Mouse (Mus musculus) lung, embryonic 15.5 days (tissue): ENCODE data around the gene Siva1. TPM values are rescaled to one million over a fixed set of nuclear protein-coding genes. Genes with fewer than 3 reads are reported as not detected.

Source experiments
- ATAC-seq: fragments of 200-750 bp; cut with Nextera tagmentation; 2 replicates; pipeline ENCODE4 v1.8.0; 2017; ENCODE audit warnings: moderate number of reproducible peaks, borderline replicate concordance; ENCODE audit not compliant: low FRiP score, low TSS enrichment; ENCODE audit errors: extremely low read depth
- H3K27ac ChIP-seq: fragments of 300-500 bp; sonication (generic); 2 replicates; pipeline ENCODE4 v1.5.1; 2015; ENCODE audit warnings: moderate library complexity, mild to moderate bottlenecking, inconsistent platforms
- H3K27me3 ChIP-seq: fragments of 300-500 bp; sonication (generic); 2 replicates; pipeline ENCODE4 v1.6.1; 2015; ENCODE audit warnings: inconsistent platforms
- H3K36me3 ChIP-seq: fragments of 300-500 bp; sonication (generic); 2 replicates; pipeline ENCODE4 v1.6.1; 2015; ENCODE audit warnings: inconsistent platforms
- H3K4me1 ChIP-seq: fragments of 300-500 bp; sonication (generic); 2 replicates; pipeline ENCODE4 v1.6.1; 2015; ENCODE audit warnings: inconsistent platforms
- H3K4me2 ChIP-seq: fragments of 300-500 bp; sonication (generic); 2 replicates; pipeline ENCODE4 v1.6.1; 2015; ENCODE audit warnings: inconsistent platforms, mild to moderate bottlenecking, moderate library complexity
- H3K4me3 ChIP-seq: fragments of 300-500 bp; sonication (generic); 2 replicates; pipeline ENCODE4 v1.5.1; 2015; ENCODE audit warnings: mild to moderate bottlenecking, inconsistent platforms
- H3K9ac ChIP-seq: fragments of 300-500 bp; sonication (generic); 2 replicates; pipeline ENCODE4 v1.6.1; 2015; ENCODE audit warnings: inconsistent platforms
- H3K9me3 ChIP-seq: fragments of 300-500 bp; sonication (generic); 2 replicates; pipeline ENCODE4 v1.6.1; 2016; ENCODE audit warnings: inconsistent platforms
- WGBS: fragments of 180-500 bp; shearing (Covaris S2); methylation state at CpG from one replicate; pipeline ENCODE4 v1.1.7; 2015; 5-methylcytosine and 5-hydroxymethylcytosine counted together
- polyA plus RNA-seq: library from polyadenylated mRNA; unstranded; fragments of >200 nt; fragmentation: Nextera tagmentation; extraction: Ambion mirVana; gene quantifications from 2 replicates; pipeline ENCODE4 v1.2.1, GENCODE M21; 2015

The Siva1 gene
- polyA plus RNA-seq, 1 experiment from 2014 or later, result 232 TPM

DNA sequence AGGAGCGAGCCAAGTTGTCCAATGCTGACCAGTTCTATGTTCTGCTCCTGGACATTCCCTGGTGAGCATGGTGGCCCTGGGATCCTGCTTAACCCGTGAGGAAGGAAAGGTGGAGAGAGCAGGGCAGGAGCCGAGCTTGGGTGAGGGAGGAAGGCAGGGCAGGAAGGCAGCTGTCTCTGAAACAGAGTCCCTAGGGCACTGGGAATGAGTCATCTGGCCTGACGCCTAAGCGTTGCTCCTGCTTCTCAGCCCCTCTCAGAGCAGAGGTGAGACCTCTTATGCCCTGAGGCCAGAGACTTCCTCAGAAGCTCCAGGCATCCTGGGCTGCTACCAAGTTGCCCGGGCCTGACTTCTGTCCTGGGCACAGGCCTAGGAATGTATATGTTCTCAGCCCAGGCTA, 37.5 kb upstream of the Siva1 start:
- WGBS, result 78% methylated on average over 6 of the region's 6 CpGs

DNA sequence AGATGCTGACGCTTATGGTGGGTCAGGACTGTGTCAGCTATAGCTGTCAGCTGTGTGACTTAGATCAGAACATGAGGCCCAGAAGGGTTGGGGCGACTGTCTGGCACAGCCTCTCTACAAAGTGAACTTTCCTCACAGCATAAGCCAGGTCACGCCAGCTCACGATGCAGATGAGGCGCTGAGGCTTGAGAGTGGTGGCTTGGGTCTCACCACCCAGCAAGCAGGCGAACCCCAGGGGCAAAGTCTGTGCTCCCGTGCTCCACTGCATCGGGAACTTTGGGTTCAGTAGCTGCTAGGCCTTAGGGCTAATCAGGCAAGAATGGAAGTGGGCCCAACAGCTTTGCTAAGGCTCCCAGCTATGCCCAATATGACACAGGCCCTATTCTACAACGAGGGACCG, 35.4 kb upstream of the Siva1 start:
- H3K4me2 ChIP-seq, result no peak overlapping the region
- H3K4me3 ChIP-seq, result no peak overlapping the region
- H3K27me3 ChIP-seq, result no peaks in the 10 kb centered on the region
- no peaks in the 10 kb centered on the region for H3K9me3 ChIP-seq
- peaks cover 4% of the 10 kb centered on the region; the same call in 1 of the 2 replicates for H3K4me1 ChIP-seq
- 84% methylated on average over 10 of the region's 10 CpGs for WGBS
- H3K27ac ChIP-seq, result no peak overlapping the region
- H3K36me3 ChIP-seq, result no peaks in the 10 kb centered on the region
- no peak overlapping the region for H3K9ac ChIP-seq
- ATAC-seq, result no peak

More for the DNA sequence above, 37.5 kb upstream of the Siva1 start:
- ATAC-seq, result no peak
- Histone ChIP-seq H3K27me3 (no peaks in the 10 kb centered on the region), H3K27ac (no peak overlapping the region), H3K36me3 (no peaks in the 10 kb centered on the region; the same call in 1 of the 2 replicates), H3K4me3 (no peak overlapping the region), H3K4me1 (peaks cover 4% of the 10 kb centered on the region; the same call in 1 of the 2 replicates), H3K4me2 (no peak overlapping the region), H3K9ac (no peak overlapping the region), H3K9me3 (no peaks in the 10 kb centered on the region)

DNA sequence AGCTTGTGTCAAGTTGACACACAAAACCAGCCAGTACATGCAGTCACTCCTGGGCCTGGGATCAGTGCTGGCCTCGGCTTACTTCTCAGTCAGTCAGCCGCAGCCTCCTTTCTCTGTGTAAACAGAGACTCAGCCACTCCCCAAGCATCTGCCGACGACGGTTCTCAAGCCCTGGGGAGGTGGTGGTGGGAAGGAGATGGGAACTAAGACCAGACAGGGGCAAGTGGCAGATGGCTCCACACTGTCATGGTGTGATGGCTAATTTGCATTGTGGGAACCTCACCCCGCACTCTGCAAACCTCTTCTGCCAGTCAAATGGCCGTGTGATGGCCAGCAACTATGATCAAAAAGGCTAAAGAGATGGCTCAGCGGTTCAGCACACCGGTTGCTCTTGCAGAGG, 27.8 kb upstream of the Siva1 start:
- Histone ChIP-seq H3K4me2 (no peak overlapping the region), H3K4me1 (peaks cover 33% of the 10 kb centered on the region), H3K9ac (no peak overlapping the region), H3K27ac (no peak overlapping the region), H3K36me3 (no peaks in the 10 kb centered on the region), H3K9me3 (no peaks in the 10 kb centered on the region), H3K4me3 (no peak overlapping the region), H3K27me3 (peaks cover 33% of the 10 kb centered on the region)
- 40% methylated on average over 9 of the region's 9 CpGs for WGBS
- no peak for ATAC-seq

DNA sequence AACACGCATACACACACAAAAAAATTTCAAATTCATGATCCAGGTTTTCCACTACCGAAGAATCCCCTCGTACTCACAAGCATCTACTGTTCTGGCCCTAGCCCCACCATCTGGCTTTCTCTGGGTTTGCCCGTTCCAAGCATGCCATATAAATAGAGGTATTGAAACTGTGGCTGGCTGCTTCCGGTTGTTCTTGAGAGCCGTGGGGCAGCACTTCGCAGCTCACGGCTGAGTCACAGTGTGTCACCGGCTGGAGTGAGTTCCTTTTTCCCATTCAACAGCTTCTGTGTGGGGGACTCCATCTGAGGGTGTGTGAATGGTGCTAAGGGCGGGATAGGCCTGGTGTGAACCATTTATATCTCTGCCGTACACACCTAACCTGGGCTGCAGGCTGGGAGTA, 27.3 kb upstream of the Siva1 start:
- ATAC-seq, result no peak
- Histone ChIP-seq H3K36me3 (no peaks in the 10 kb centered on the region), H3K4me3 (no peak overlapping the region), H3K9ac (no peak overlapping the region), H3K27me3 (peaks cover 37% of the 10 kb centered on the region), H3K4me2 (no peak overlapping the region), H3K4me1 (peaks cover 33% of the 10 kb centered on the region), H3K27ac (no peak overlapping the region), H3K9me3 (no peaks in the 10 kb centered on the region)
- 78% methylated on average over 11 of the region's 11 CpGs for WGBS

DNA sequence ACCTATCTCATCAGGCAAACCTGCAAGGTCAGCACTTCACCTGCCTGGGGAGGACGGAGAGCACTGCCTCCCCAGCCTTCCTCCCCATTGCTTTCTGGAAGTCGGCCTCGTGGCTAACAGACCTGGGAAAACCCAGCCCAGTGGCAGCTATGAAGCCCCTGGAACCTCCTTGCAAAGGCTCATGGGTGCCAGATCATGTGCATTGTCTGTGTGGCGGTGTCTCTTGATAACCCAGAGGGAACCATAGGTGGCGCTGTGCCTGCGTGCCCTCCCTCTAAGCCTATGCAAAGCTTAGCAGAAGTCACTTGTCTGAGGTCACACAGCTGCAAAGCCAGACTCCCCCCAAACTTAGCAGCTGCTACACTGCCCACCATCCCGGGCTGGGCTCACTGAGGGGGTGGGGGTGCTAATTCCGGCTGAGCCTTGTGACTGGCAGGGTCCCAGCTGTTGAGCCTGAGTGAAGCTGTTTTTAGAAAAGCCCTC, 26.5 kb upstream of the Siva1 start:
- 14% methylated on average over 8 of the region's 8 CpGs for WGBS
- Histone ChIP-seq H3K4me3 (no peak overlapping the region), H3K27ac (no peak overlapping the region), H3K27me3 (peaks cover 39% of the 10 kb centered on the region), H3K36me3 (no peaks in the 10 kb centered on the region), H3K4me2 (no peak overlapping the region), H3K9ac (no peak overlapping the region), H3K4me1 (peaks cover 33% of the 10 kb centered on the region), H3K9me3 (no peaks in the 10 kb centered on the region)
- ATAC-seq, result peak; percentile 69

DNA sequence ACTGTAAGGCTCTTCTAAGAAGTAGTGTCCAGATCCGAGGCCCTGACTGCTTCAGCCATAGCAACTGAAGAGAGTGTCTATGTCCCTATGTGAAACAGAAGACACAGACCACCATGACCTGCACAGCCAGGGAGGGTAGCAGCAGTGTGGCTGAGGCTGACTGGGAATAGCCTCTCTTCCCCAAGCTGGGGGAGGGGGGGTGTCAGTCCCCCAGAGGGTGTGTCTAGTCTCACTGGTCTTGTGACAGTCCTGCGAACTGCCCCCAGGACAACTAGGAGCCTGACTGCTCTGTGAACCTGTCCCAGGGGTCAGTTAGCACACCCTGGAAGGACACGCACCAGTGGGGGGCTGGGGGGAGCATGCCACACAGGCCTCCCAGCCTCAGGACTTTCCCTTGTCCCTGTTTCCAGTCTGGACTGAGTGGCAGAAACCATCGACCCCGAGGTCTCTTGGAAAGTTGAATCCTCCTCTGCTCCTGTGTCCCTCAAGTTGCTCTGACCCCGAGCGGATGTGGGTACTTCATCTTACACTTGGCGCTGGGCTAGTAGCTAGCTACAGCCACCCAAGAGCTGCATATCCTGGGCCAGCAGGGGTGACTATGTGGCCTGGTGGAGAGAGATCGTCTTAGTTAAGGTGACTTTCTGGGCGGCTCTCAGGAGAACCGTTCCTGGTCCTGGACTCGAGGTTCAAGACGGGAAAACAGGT, 25.3 kb upstream of the Siva1 start:
- ATAC-seq, result no peak; the same call in 1 of the 2 replicates
- H3K4me1 ChIP-seq, result peaks cover 33% of the 10 kb centered on the region
- H3K9ac ChIP-seq, result peak overlapping the region; percentile 55
- H3K4me3 ChIP-seq, result peak overlapping the region; percentile 45
- no peaks in the 10 kb centered on the region for H3K9me3 ChIP-seq
- 0 out of 2 replicates have a peak overlapping the region, but pooled peaks have one; percentile 7 for H3K27ac ChIP-seq
- H3K36me3 ChIP-seq, result no peaks in the 10 kb centered on the region
- WGBS, result 24% methylated on average over 13 of the region's 13 CpGs
- peaks cover 43% of the 10 kb centered on the region for H3K27me3 ChIP-seq
- peak overlapping the region; percentile 96 for H3K4me2 ChIP-seq

DNA sequence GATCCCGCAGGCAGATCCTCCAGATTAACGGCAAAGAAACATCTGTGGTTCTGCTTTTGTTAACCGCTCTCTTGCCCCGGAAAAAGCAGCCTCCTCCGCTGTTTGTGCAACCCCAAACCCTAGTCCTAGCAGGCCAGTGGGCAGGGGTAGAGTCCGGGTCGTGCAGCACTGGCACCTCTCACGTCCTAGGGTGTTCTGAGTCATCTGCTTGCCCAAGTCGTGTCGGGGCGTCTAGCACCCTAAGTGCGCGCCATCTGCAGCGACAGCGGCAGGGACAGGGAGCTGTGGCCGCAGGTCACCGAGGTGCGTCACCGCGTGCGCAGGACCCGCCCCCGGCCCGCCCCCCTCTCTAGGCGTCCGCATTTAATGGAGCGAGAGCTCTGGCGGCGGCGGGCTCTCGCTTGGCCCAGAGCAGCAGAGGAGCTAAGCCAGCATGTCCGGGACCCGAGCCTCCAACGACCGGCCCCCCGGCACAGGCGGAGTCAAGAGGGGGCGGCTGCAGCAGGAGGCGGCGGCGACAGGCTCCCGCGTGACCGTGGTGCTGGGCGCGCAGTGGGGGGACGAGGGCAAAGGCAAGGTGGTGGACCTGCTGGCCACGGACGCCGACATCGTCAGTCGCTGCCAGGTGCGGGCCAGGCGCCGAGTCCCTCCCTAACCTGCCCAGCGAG, 24.7 kb upstream of the Siva1 start, which contains the start of gene Adssl1:
Gene Adssl1 (plus strand): TSS at position 360 of the 668 bp plus-strand sequence.
- Histone ChIP-seq H3K27ac (peak within 1 kb of the TSS; percentile 7; the same call in 1 of the 2 replicates), H3K4me3 (peak within 1 kb of the TSS; percentile 45), H3K4me2 (peak within 1 kb of the TSS; percentile 96), H3K9ac (peak within 1 kb of the TSS; percentile 55), H3K9me3 (no peaks in the 10 kb centered on the region), H3K36me3 (no peaks in the 10 kb centered on the region), H3K27me3 (peaks cover 43% of the 10 kb centered on the region), H3K4me1 (peaks cover 33% of the 10 kb centered on the region)
- WGBS, result under 1% methylated on average over 54 of the region's 56 CpGs
- peak; percentile 51 for ATAC-seq

DNA sequence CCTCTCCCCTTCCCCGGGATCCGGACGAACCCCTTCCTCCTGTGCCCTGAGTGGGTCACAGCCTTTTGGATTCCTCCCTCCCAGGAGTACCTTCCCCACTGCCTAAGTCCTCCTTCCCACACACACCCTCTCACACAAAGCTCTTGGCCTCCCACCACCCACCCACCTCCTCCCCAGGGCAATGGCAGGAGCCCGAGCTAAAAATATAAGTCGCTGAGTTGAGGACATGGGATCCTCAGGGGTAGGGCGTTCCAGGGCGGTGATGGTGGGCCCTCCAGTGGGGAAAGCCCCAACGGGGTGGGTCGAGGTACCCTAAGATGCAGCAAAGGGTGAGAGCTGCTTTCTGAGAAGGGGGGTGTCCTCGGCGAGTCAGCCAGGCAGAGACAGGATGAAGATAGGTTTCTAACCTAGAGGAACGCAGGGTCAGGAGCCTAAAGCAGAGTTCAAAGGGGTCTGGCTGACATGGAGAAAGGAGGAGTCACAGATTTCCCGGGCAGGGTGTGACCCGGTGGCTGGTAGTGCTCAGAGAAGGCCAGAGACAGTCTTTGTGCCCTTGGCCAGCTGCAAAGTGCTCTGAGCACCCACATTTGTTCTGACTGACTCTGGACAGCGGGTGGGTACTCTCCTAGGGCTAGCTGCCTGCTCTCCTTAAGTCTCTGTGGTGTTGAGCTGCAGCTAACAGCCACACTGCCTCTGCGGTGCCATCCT, 24.0 kb upstream of the Siva1 start:
- Histone ChIP-seq H3K4me3 (peak overlapping the region; percentile 45), H3K27ac (no peak overlapping the region), H3K9ac (peak overlapping the region; percentile 55), H3K9me3 (no peaks in the 10 kb centered on the region), H3K4me1 (peaks cover 33% of the 10 kb centered on the region), H3K4me2 (peak overlapping the region; percentile 96), H3K27me3 (peaks cover 43% of the 10 kb centered on the region), H3K36me3 (no peaks in the 10 kb centered on the region)
- WGBS, result 16% methylated on average over 16 of the region's 16 CpGs
- ATAC-seq, result 0 out of 2 replicates have a peak, but pooled peaks have one; percentile 1

DNA sequence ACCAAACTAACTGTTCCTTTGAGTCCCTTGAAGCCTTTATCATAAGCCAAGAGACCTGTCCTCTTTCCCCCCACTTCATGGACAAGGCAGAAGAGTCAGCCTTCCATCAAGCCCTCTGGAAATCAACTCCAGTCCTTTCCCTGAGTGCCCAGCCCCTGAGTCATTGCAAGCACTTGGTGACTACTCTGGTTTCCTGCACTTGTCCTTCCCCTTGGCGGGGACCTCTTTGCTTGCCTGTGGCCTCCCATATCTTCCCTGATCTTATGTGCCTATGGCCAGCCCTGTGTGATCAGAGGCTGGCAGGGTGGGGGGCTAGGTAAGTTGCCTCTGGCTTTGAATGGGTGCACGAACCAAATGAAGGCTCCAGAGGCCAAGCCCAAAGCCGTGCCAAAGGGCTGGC, 22.6 kb upstream of the Siva1 start:
- H3K9ac ChIP-seq, result no peak overlapping the region
- no peak overlapping the region for H3K4me3 ChIP-seq
- peaks cover 33% of the 10 kb centered on the region for H3K4me1 ChIP-seq
- ATAC-seq, result no peak
- H3K36me3 ChIP-seq, result no peaks in the 10 kb centered on the region
- no peak overlapping the region for H3K27ac ChIP-seq
- H3K9me3 ChIP-seq, result no peaks in the 10 kb centered on the region
- no peak overlapping the region for H3K4me2 ChIP-seq
- 68% methylated on average over 3 of the region's 3 CpGs for WGBS
- peaks cover 43% of the 10 kb centered on the region for H3K27me3 ChIP-seq

DNA sequence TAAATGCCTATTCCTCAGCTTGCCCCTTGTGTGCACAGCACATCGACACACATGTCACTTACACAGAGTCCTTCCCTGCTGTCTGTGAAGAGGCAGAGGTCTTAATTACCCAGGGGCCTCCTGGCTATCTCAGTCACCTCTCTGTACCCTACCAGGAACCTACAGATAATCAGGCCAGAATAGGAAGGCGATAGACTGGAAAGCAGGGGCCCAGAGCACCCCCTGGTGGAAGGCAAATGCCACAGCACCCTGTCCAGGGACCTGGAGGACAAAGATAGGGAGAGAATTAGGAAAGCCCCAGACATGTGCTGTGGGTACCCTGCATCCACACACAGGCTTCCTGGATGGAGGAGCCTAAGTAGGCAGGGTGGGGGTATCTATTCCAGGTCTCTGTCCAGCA, 20.7 kb upstream of the Siva1 start:
- Histone ChIP-seq H3K4me1 (peaks cover 32% of the 10 kb centered on the region), H3K4me2 (no peak overlapping the region), H3K4me3 (no peak overlapping the region), H3K27me3 (peaks cover 38% of the 10 kb centered on the region), H3K27ac (no peak overlapping the region), H3K36me3 (no peaks in the 10 kb centered on the region), H3K9ac (no peak overlapping the region), H3K9me3 (no peaks in the 10 kb centered on the region)
- ATAC-seq, result no peak
- 32% methylated on average over 2 of the region's 2 CpGs for WGBS

DNA sequence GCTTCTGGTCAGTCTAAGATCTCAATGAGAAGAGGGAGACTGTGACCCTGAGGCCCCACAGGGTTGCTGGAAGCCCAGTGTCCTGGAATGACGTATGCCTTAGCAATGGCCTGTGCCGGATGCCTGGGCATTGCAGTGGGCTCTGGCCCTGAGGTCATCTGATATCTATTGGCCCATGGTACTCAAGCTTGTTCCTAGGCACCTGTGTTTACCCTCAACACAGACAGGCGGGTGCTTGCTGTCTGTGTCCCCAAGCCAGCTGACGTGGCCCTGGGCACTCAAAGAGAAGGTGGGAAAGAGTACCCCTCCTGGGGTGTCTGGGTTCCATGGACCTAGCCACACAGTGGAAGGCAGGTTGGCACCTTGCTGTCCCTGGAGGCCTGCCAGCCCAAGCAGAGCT, 18.8 kb upstream of the Siva1 start:
- Histone ChIP-seq H3K4me3 (no peak overlapping the region), H3K9ac (no peak overlapping the region), H3K36me3 (no peaks in the 10 kb centered on the region), H3K9me3 (no peaks in the 10 kb centered on the region), H3K4me1 (peaks cover 22% of the 10 kb centered on the region), H3K27ac (no peak overlapping the region), H3K27me3 (peaks cover 19% of the 10 kb centered on the region), H3K4me2 (no peak overlapping the region)
- no peak for ATAC-seq
- WGBS, result 73% methylated on average over 4 of the region's 4 CpGs
